Mouse (Mus musculus) skeletal muscle tissue, adult 2 months (tissue): ENCODE data around the gene Mpzl1.
"Not testable (repeated sequence)": the region's sequence is repeated elsewhere in the genome, so short reads cannot be mapped to it uniquely, and the experiment has no call there.

Experiments used
- DNase-seq: peaks from one replicate; pipeline ENCODE4 v3.0.0-alpha.2; 2012; ENCODE audit warnings: low read depth, low spot score

The Mpzl1 gene

GRCm38 (mm10) chr1:165634151-165634884 is at the start of gene Mpzl1:
Gene Mpzl1, minus strand, starts transcription at chr1:165634538.
- peak; percentile 97 for DNase-seq

DNA sequence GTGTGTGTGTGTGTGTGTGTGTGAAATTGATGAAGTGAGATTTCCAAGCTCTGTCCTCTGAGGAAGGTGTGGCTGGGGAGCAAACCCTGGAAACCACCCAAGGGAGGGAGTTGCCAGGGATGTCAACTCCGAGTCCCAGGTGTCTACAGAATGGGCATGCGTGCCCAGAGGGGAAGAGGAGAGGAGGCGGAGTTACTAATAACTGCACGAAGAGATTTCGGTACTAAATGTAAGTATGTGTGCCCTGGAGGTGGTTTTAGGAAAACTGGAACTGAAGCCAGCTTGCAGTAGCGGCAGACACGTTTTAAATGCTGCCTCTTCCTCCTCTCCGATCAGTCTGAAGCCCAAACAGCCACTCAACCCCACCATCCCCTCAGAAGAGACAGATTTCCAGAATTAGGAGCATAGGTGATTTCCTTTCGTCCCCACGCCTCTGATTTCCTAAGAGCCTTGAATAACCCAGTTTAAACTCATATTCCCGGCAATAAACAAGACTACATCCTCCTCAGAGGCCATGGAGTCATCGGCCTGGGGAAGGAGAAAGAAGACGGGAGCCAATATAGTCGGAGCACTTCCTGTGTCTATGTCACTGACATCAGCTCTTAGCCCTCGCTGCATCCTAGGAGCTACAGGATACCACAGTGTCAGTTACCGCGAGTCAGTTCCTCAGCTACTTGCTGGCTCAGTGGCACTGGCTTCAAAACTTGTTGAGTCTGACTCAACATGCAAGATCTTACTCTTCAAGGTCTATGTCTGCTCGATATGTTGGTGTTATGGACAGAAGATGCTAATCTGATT is 47.9 kb upstream of the Mpzl1 start:
- no peak for DNase-seq

DNA sequence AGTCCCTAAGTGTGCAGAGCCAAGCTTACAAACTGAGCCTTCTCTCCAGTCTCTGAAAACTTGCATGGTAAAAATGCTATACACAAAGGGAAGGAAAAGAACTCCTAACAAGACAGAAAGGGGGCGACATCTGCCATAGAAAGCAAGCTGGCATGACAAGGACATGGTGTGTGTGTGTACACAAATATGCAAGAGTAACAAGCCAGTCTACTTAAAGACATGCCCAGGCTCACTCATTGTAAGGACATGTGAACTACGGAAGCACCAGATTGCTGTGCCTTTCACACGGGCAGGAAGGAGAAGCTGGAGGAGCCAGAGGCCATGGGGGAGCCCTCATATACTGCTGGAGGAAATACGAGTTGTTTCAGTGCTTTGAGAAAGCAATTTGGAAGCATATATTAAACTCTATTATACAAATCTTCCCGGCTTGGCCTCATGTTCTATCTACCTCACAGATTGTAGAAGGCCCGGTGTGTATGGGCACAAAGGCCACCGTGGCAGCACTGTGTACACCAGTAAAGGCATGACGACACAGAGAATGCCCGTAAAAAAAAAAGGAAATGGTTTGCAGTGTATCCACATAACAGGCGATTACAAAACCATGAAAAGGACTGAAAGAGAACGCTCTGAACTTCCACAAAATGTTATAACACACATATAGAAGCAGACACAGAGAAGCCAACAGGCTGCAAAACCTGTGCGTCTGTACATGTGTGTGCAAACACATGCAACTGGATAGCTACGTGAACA is 46.9 kb upstream of the Mpzl1 start:
- DNase-seq: no peak

GRCm38 (mm10) chr1:165680086-165680485 is 45.7 kb upstream of the Mpzl1 start:
- not testable (repeated sequence) for DNase-seq

DNA sequence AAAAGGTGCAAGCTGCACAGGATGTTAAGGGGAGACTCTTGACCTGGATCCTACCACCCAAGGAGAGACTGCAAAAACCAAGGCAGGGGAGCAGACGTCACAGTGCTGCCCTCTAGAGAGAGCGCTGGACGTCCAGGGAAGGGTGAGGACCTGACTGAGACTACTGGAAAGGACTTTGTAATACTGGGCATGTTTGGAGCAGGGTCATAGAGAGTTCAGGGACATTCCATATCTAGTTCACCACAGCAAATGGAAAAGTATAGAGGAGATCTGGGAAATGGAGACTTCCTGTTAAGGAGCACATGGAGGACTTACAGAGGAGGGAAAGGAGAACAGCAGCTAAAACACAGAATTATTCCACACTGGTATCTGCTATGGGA is 45.3 kb upstream of the Mpzl1 start:
- no peak for DNase-seq

DNA sequence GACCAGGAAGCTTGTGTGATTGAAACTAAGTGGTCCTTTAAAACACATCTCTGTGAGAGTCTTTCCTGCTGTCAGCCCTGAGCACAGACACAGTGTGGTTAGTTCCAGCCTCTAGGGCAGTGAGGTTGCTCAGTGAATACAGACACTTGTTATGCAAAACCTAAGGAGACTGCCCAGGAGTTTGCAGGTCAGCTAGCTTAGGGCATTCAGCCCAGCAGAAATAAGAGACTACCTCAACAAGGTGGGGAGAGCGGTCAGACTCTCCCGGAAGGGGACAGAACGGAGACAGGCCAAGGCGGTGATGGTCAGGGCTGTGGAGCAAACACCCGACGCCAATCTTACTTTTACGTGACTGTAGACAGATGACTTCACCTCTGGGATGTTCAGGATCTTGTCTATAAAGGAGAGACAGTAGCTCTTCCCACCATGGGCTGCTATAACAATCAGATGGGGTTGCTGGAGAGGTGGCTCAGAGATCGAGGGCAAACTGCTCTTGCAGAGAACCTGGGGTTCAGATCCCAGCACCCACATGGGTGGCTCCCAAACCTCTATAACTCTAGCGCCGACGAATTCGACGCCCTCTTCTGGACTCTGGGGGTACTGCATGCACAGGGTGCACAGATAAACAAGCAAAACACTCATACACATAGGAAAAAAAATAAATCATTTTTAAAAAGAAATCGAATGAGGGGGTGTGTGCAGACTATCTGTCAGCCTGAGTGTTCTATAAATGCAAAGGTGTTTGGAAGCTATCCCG is 44.7 kb upstream of the Mpzl1 start:
- peak; percentile 86 for DNase-seq

DNA sequence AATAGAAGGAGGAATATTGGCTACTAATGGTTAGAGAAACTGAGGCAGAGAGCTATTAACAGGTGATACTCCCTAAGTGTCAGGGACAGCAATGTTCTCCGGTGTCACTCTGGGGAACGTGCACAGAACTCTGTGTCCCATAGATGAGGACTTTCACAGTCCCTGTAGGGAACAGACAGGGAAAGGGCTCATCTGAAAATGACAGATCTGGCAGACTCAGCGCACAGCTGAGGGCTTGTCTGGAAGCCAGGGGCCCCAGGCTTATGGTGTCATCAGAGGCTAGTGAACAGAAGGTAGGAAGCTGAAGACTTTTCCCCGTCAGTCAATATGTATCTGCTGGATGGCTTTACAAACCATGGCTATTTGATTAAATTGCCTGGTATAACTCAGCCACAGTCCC is 43.2 kb upstream of the Mpzl1 start:
- DNase-seq: peak; percentile 85

- DNase-seq: peak; percentile 92
Measured at GRCm38 (mm10) chr1:165676993-165677392, 42.7 kb upstream of the Mpzl1 start.

- DNase-seq: no peak
Measured at GRCm38 (mm10) chr1:165675167-165675566, 40.8 kb upstream of the Mpzl1 start.

DNA sequence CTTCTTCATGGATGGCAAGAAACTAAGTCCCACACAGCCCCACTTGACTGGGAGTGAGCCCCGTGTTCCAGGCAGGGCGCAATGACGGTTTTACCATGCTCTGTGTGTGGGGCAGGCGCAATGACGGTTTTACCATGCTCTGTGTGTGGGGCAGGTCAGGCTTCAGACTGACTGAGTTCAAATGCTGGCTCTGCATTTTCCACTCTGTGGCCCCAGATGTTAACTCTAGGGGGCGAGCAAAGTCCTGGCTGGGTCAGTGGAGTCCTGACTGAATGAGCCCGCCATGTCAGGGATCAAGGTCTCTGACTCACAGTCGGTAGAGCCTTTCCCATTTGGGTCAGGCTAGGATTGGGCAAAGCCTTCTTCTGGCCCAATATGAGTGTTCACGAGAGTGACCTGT is 38.0 kb upstream of the Mpzl1 start:
- no peak for DNase-seq

DNA sequence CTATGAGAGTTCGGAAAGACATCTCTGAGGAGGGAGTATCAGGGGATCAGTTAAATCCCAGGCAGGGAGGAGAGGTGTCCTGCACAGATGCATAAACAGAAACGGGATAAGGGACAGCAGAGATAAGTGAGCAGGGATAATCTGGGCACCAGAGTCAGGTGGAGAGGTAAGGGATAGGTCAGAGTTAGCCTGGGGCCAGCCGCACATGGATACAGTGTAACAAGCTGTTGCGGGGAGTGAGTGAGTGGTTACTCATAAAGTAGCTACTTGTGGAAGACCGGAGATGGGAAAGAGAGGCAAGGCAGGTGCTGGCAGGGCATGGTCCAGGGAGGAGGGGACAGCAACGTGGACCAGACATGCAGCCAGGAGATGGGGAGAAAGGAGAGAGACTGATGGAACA is 35.7 kb upstream of the Mpzl1 start:
- DNase-seq: peak; percentile 70

GRCm38 (mm10) chr1:165668904-165669303 is 34.6 kb upstream of the Mpzl1 start:
- DNase-seq: no peak

DNA sequence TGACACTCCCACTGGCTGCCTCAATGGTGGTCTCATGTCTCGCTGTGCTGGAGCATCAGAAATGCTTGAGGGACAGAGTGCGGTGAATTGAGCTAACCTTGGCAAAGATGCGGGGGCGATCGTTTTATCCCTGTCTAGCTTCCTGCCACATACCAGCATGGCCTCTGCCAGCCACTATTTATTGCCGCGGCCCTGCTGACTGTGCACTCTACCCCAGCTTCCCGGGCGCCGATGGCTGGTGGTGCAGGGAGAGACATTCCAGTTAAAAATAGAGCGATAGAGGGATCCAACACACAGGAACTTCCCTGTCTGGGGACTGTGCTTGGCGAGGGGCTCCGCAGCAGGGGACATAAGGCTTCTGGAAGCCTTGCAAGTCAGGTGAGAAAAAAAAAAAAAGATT is 33.0 kb upstream of the Mpzl1 start:
- DNase-seq: peak; percentile 80

DNA sequence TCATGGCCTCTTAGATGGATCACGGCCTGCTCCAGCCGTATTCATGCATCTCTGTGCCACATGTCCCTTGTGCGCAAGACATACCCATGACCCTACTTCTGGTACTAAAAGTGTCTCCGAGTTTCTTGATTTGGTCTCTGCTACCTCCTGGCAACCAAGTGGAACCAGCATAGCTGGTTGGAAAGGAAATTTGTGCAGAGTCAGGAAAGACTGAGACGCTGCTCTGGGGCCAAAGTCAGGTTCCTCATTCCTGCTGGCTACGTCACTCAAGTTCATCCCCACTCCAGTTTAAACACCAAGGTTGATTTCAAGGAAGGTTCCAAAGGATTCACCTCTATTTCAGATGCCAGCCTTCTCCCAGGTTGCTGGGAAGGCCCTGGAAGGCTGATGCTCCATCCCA is 32.6 kb upstream of the Mpzl1 start:
- DNase-seq: no peak

GRCm38 (mm10) chr1:165665758-165666157 is 31.4 kb upstream of the Mpzl1 start:
- no peak for DNase-seq

GRCm38 (mm10) chr1:165663277-165663676 is 28.9 kb upstream of the Mpzl1 start:
- no peak for DNase-seq

DNA sequence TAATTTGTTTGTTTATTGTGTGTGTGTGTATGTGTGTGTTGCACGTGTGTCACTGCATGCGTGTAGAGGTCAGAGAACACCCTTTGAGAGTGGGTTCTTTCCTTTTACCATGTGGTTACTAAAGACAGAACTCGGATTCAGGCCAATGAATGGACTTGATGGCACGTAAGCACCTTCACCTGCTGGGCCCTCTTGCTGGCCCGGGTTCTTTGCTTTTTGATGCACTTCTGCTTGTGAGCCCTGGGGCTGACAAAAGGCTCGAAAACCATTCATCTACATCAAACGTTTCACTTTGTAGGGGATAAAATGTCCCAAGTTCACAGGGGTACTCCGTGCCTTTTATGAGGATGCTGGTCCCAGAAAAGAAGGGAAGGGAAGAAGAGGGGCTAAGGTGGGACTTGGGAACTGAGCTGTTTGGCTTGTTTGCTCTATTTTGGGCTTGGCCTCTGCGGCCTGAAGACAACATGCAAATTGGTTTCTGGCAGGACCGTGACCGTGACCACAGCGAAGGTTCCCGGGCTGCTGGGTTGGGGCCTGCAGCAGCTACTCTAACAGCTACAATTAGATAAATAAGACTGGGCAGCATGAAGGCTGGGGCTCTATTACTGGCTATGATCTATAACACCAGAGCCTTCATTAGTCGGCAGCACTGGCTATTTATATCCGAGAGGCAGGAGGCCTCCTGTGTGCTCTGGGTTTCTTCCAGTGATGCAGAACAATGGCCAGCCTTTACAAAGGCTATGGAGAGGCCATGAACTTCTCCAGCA is 28.3 kb upstream of the Mpzl1 start:
- no peak for DNase-seq

- no peak for DNase-seq
Measured at GRCm38 (mm10) chr1:165661725-165662124, 27.4 kb upstream of the Mpzl1 start.

DNA sequence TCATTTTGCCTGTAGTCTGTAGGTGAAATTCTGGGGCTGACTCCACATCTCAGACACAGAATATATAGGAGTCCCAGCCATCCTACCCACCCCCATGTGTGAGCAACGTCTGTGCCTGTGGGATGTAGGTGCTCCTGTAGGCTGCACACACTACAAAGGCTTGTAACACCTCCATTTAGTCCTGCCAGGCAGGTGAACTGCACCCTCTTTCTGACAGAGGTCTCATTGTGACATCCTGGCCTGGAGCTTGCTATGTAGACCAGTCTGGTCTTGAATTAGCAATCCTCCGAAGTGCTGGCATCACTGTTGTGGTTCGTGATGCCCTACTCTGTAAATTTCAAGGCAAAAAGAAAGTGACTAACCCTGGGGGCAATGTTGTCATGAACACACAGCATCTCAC is 26.9 kb upstream of the Mpzl1 start:
- DNase-seq: no peak

GRCm38 (mm10) chr1:165660774-165661173 is 26.4 kb upstream of the Mpzl1 start:
- DNase-seq: no peak

- DNase-seq: no peak
Measured at GRCm38 (mm10) chr1:165658602-165659001, 24.3 kb upstream of the Mpzl1 start.
